ENCODE assay signal across 32 mouse cellular contexts in genomic region chr17:40731296-40731695, GRCm38 (mm10). TPM values are rescaled to one million over a fixed set of nuclear protein-coding genes. Genes with fewer than 3 reads are reported as not detected.
DNase-seq lines count a peak whose midpoint lies in the region; ATAC-seq lines count a peak whose summit lies in the region.
"Had no signal": no experiment of that assay in that cellular context is flagged by ENCODE, and none has a peak within 500 bp of the region (broad histone marks: within the 10 kb centered on the region; RNA-seq: fewer than 3 reads in every experiment).

No protein-coding gene starts in this region.

- no peak overlapping the region for H3K4me3 ChIP-seq in limb, embryonic 11.5 days (ENCODE audit: low read depth, low read length)
- H3K4me3 ChIP-seq in limb, embryonic 10.5 days: no peak overlapping the region
- H3K4me3 ChIP-seq in limb, embryonic 13.5 days: no peak overlapping the region
- H3K4me3 ChIP-seq in kidney, embryonic 15.5 days (replicated peaks): no peak overlapping the region
- H3K4me3 ChIP-seq: embryonic facial prominence, embryonic 13.5 days; forebrain, embryonic 10.5 days; forebrain, embryonic 13.5 days; gastrocnemius, adult 2 months; heart, embryonic 12.5 days; heart, embryonic 15.5 days; hindbrain, embryonic 10.5 days; hindbrain, embryonic 13.5 days; intestine, embryonic 15.5 days had no signal

- H3K4me1 ChIP-seq in limb, embryonic 11.5 days (ENCODE audit: control insufficient read depth, insufficient read depth, low read length): no peaks in the 10 kb centered on the region
- 0 out of 2 replicates have a peak, but pooled peaks cover 2% of the 10 kb centered on the region for H3K4me1 ChIP-seq in limb, embryonic 10.5 days
- H3K4me1 ChIP-seq in limb, embryonic 13.5 days: peaks cover 16% of the 10 kb centered on the region
- no peaks in the 10 kb centered on the region for H3K4me1 ChIP-seq in kidney, embryonic 15.5 days
- H3K4me1 ChIP-seq: embryonic facial prominence, embryonic 13.5 days; forebrain, embryonic 10.5 days; forebrain, embryonic 13.5 days; heart, embryonic 12.5 days; heart, embryonic 15.5 days; hindbrain, embryonic 10.5 days; hindbrain, embryonic 13.5 days; intestine, embryonic 15.5 days had no signal

- H3K36me3 ChIP-seq in limb, embryonic 11.5 days (ENCODE audit: control insufficient read depth, insufficient read depth, low read length): no peaks in the 10 kb centered on the region
- no peaks in the 10 kb centered on the region for H3K36me3 ChIP-seq in limb, embryonic 10.5 days
- no peaks in the 10 kb centered on the region for H3K36me3 ChIP-seq in limb, embryonic 13.5 days
- no peaks in the 10 kb centered on the region for H3K36me3 ChIP-seq in kidney, embryonic 15.5 days
- H3K36me3 ChIP-seq: embryonic facial prominence, embryonic 13.5 days; forebrain, embryonic 10.5 days; G1E; heart, embryonic 12.5 days; heart, embryonic 15.5 days; hindbrain, embryonic 10.5 days; hindbrain, embryonic 13.5 days; intestine, embryonic 15.5 days had no signal

- H3K4me2 ChIP-seq in limb, embryonic 11.5 days (ENCODE audit: low read depth, severe bottlenecking): no peak overlapping the region
- H3K4me2 ChIP-seq in limb, embryonic 13.5 days (replicated peaks): no peak overlapping the region
- H3K4me2 ChIP-seq in kidney, embryonic 15.5 days: no peak overlapping the region
- H3K4me2 ChIP-seq: embryonic facial prominence, embryonic 13.5 days; forebrain, embryonic 13.5 days; heart, embryonic 12.5 days; heart, embryonic 15.5 days; hindbrain, embryonic 13.5 days; intestine, embryonic 15.5 days had no signal

- no peak overlapping the region for H3K27ac ChIP-seq in limb, embryonic 11.5 days (replicated peaks; ENCODE audit: low read depth, low read length)
- H3K27ac ChIP-seq in limb, embryonic 10.5 days: no peak overlapping the region
- no peak overlapping the region for H3K27ac ChIP-seq in limb, embryonic 13.5 days
- H3K27ac ChIP-seq in kidney, embryonic 15.5 days: no peak overlapping the region
- H3K27ac ChIP-seq: embryonic facial prominence, embryonic 13.5 days; forebrain, embryonic 10.5 days; forebrain, embryonic 13.5 days; gastrocnemius, adult 2 months; heart, embryonic 15.5 days; hindbrain, embryonic 10.5 days; hindbrain, embryonic 13.5 days; intestine, embryonic 15.5 days had no signal

- H3K9me3 ChIP-seq in limb, embryonic 11.5 days (ENCODE audit: control insufficient read depth, low read length): no peaks in the 10 kb centered on the region
- no peaks in the 10 kb centered on the region for H3K9me3 ChIP-seq in limb, embryonic 10.5 days (replicated peaks)
- H3K9me3 ChIP-seq in limb, embryonic 13.5 days: no peaks in the 10 kb centered on the region
- H3K9me3 ChIP-seq in kidney, embryonic 15.5 days (replicated peaks): no peaks in the 10 kb centered on the region
- H3K9me3 ChIP-seq: embryonic facial prominence, embryonic 13.5 days; forebrain, embryonic 10.5 days; forebrain, embryonic 13.5 days; G1E; heart, embryonic 12.5 days; heart, embryonic 15.5 days; hindbrain, embryonic 10.5 days; hindbrain, embryonic 13.5 days; intestine, embryonic 15.5 days had no signal

- H3K27me3 ChIP-seq in limb, embryonic 11.5 days (ENCODE audit: control insufficient read depth, insufficient read depth, low read length): no peaks in the 10 kb centered on the region
- no peaks in the 10 kb centered on the region for H3K27me3 ChIP-seq in limb, embryonic 10.5 days (ENCODE audit: low read depth, poor library complexity, severe bottlenecking)
- no peaks in the 10 kb centered on the region for H3K27me3 ChIP-seq in limb, embryonic 13.5 days
- H3K27me3 ChIP-seq in kidney, embryonic 15.5 days: no peaks in the 10 kb centered on the region
- H3K27me3 ChIP-seq: CH12.LX; embryonic facial prominence, embryonic 13.5 days; forebrain, embryonic 13.5 days; heart, embryonic 12.5 days; heart, embryonic 15.5 days; hindbrain, embryonic 13.5 days; intestine, embryonic 15.5 days had no signal

- H3K9ac ChIP-seq in limb, embryonic 11.5 days (ENCODE audit: low read length): no peak overlapping the region
- no peak overlapping the region for H3K9ac ChIP-seq in limb, embryonic 13.5 days
- no peak overlapping the region for H3K9ac ChIP-seq in kidney, embryonic 15.5 days
- H3K9ac ChIP-seq: embryonic facial prominence, embryonic 13.5 days; forebrain, embryonic 13.5 days; heart, embryonic 12.5 days; heart, embryonic 15.5 days; hindbrain, embryonic 13.5 days; intestine, embryonic 15.5 days had no signal

- ATAC-seq in limb, embryonic 11.5 days (ENCODE audit: insufficient number of reproducible peaks, low FRiP score, low TSS enrichment, low read depth): 0 out of 2 replicates have a peak, but pooled peaks have one; percentile 57
- ATAC-seq in limb, embryonic 13.5 days (ENCODE audit: low FRiP score, low read depth): peak; percentile 89
- no peak for ATAC-seq in kidney, embryonic 15.5 days (replicated peaks; ENCODE audit: low FRiP score)
- no peak for ATAC-seq in CD4-positive, CD25-positive, alpha-beta regulatory T cell, adult 4 months
- ATAC-seq: forebrain, embryonic 13.5 days; forebrain, embryonic 16.5 days; hindbrain, embryonic 16.5 days; intestine, embryonic 15.5 days; Patski had no signal

- 41% methylated on average over 2 of the region's 2 CpGs for WGBS in limb, embryonic 11.5 days
- WGBS in limb, embryonic 10.5 days: 60% methylated on average over 2 of the region's 2 CpGs
- 18% methylated on average over 2 of the region's 2 CpGs for WGBS in limb, embryonic 13.5 days
- 78% methylated on average over 2 of the region's 2 CpGs for WGBS in kidney, embryonic 15.5 days

- peak; percentile 1 for DNase-seq in embryo, embryonic 10.5 days (ENCODE audit: low spot score)
- DNase-seq in embryo, embryonic 10 days (ENCODE audit: low spot score): no peak
- no peak for DNase-seq in limb, embryonic 11.5 days (ENCODE audit: low spot score)
- no peak for DNase-seq in limb, embryonic 10.5 days (ENCODE audit: low spot score)
- no peak for DNase-seq in lung, postnatal 10 days
- DNase-seq: adrenal gland, adult 2 months; adrenal gland, postnatal 14 days; cerebellum, adult 11 months; cerebellum, adult 2 months; cerebellum, adult 9-11 months; cerebellum, postnatal 25 days; gastrocnemius, adult 2 months; gastrocnemius, postnatal 14 days; heart, postnatal 10 days; heart, postnatal 36 days had no signal

RNA-seq across cellular contexts. Expression of gene Esp1, which starts 4.4 kb away (rescaled TPM):
- polyA plus RNA-seq in limb, embryonic 11.5 days (2014; fragmentation: Nextera tagmentation; extraction: Ambion mirVana): not detected in 2 replicates
- polyA plus RNA-seq in limb, embryonic 10.5 days (2016; fragmentation: Nextera tagmentation; extraction: Ambion mirVana): not detected in 2 replicates
- polyA plus RNA-seq in limb, embryonic 13.5 days (2015; fragmentation: Nextera tagmentation; extraction: Ambion mirVana): not detected in 2 replicates
- polyA plus RNA-seq in kidney, embryonic 15.5 days (2015; fragmentation: Nextera tagmentation; extraction: Ambion mirVana): not detected in 2 replicates
- not detected for polyA plus RNA-seq in CD4-positive, CD25-positive, alpha-beta regulatory T cell, adult 4 months (2017; shearing (Covaris generic))
- polyA plus RNA-seq: adrenal gland, adult 2 months; cerebellum, adult 2 months; embryonic facial prominence, embryonic 13.5 days; forebrain, embryonic 10.5 days; forebrain, embryonic 13.5 days; forebrain, embryonic 16.5 days; frontal cortex, adult 2 months; G1E; heart, embryonic 12.5 days; heart, embryonic 15.5 days; hindbrain, embryonic 10.5 days; hindbrain, embryonic 13.5 days; hindbrain, embryonic 16.5 days; intestine, embryonic 15.5 days; Patski had no signal

Comparison
In these comparisons a context has a peak if more than half of its experiments do, and no peak if none do; other contexts are left out.
1. ATAC-seq: peak in limb, embryonic 11.5 days (single experiment) and limb, embryonic 13.5 days (single experiment); none in kidney, embryonic 15.5 days (single experiment) and CD4-positive, CD25-positive, alpha-beta regulatory T cell, adult 4 months (single experiment).